Mouse (Mus musculus) forebrain, embryonic 11.5 days (tissue): ENCODE data around the gene Ctnna2. TPM values are rescaled to one million over a fixed set of nuclear protein-coding genes. Genes with fewer than 3 reads are reported as not detected.
A peak's percentile ranks its signal among the peaks of the same experiment; 100 is the strongest.

Source experiments
- ATAC-seq: fragments of 200-750 bp; cut with Nextera tagmentation; replicated peaks from 2 replicates; pipeline ENCODE4 v1.8.0; 2017; ENCODE audit warnings: moderate TSS enrichment; ENCODE audit not compliant: low FRiP score
- DNase-seq: peaks from one replicate; pipeline ENCODE4 v3.0.0-alpha.2; 2017; ENCODE audit warnings: low spot score
- H3K27ac ChIP-seq: fragments of 300-500 bp; sonication (generic); 2 replicates; pipeline ENCODE4 v1.5.1; 2014; ENCODE audit warnings: low read depth, low read length
- H3K27me3 ChIP-seq: fragments of 300-500 bp; sonication (generic); 2 replicates; pipeline ENCODE4 v1.6.1; 2014; ENCODE audit warnings: mild to moderate bottlenecking, low read length, mixed read lengths; ENCODE audit not compliant: control insufficient read depth, insufficient read depth
- H3K36me3 ChIP-seq: fragments of 300-500 bp; sonication (generic); 2 replicates; pipeline ENCODE4 v1.6.1; 2014; ENCODE audit warnings: mild to moderate bottlenecking, low read length, moderate library complexity, mixed read lengths; ENCODE audit not compliant: control insufficient read depth, insufficient read depth
- H3K4me1 ChIP-seq: fragments of 300-500 bp; sonication (generic); replicated peaks from 2 replicates; pipeline ENCODE4 v1.6.1; 2014; ENCODE audit warnings: low read length, mixed read lengths; ENCODE audit not compliant: control insufficient read depth, insufficient read depth
- H3K4me2 ChIP-seq: fragments of 300-500 bp; sonication (generic); 2 replicates; pipeline ENCODE4 v1.6.1; 2014; ENCODE audit warnings: low read depth, mild to moderate bottlenecking, low read length, moderate library complexity, mixed read lengths; ENCODE audit not compliant: severe bottlenecking
- H3K4me3 ChIP-seq: fragments of 300-500 bp; sonication (generic); 2 replicates; pipeline ENCODE4 v1.5.1; 2014; ENCODE audit warnings: low read depth, low read length
- H3K9ac ChIP-seq: fragments of 300-500 bp; sonication (generic); 2 replicates; pipeline ENCODE4 v1.6.1; 2014; ENCODE audit warnings: low read length
- H3K9me3 ChIP-seq: fragments of 300-500 bp; sonication (generic); 2 replicates; pipeline ENCODE4 v1.6.1; 2016; ENCODE audit warnings: low read length, mixed read lengths; ENCODE audit not compliant: control insufficient read depth
- WGBS: fragments of 180-500 bp; shearing (Covaris S2); extraction: QIAGEN DNeasy Blood & Tissue Kit; methylation state at CpG from one replicate; pipeline ENCODE4 v1.1.7; 2014; 5-methylcytosine and 5-hydroxymethylcytosine counted together
- polyA plus RNA-seq: library from polyadenylated mRNA; unstranded; fragments of >200 nt; fragmentation: Nextera tagmentation; extraction: Ambion mirVana; gene quantifications from 2 replicates; pipeline ENCODE4 v1.2.1, GENCODE M21; 2014

The Ctnna2 gene
- 38.5 and 45.5 TPM in 2 replicates for polyA plus RNA-seq

GRCm38 (mm10) chr6:77979241-77979961, at the start of gene Ctnna2:
Gene Ctnna2 (minus strand): TSS chr6:77979699.
- H3K9ac ChIP-seq: peak within 1 kb of the TSS; percentile 58

GRCm38 (mm10) chr6:77980137-77981052, 896 bp upstream of the Ctnna2 start:
- DNase-seq (peak; percentile 61), ATAC-seq (no peak)
- H3K4me3 ChIP-seq: peak overlapping the region; percentile 60
- peak overlapping the region; percentile 50 for H3K4me2 ChIP-seq
- H3K27me3 ChIP-seq: no peaks in the 10 kb centered on the region
- peaks cover 2% of the 10 kb centered on the region; the same call in 1 of the 2 replicates for H3K4me1 ChIP-seq
- no peak overlapping the region; the same call in 1 of the 2 replicates for H3K9ac ChIP-seq
- no peak overlapping the region for H3K27ac ChIP-seq
- no peaks in the 10 kb centered on the region for H3K9me3 ChIP-seq
- 9% methylated on average over 15 of the region's 15 CpGs for WGBS
- H3K36me3 ChIP-seq: no peaks in the 10 kb centered on the region

More at GRCm38 (mm10) chr6:77979241-77979961, at the start of gene Ctnna2:
- H3K9me3 ChIP-seq: no peaks in the 10 kb centered on the region
- peak within 1 kb of the TSS; percentile 83 for H3K27ac ChIP-seq
- WGBS: under 1% methylated on average over 50 of the region's 58 CpGs
- no peaks in the 10 kb centered on the region for H3K36me3 ChIP-seq
- H3K4me2 ChIP-seq: peak within 1 kb of the TSS; percentile 50
- peak within 1 kb of the TSS; percentile 60 for H3K4me3 ChIP-seq
- DNase-seq: peak; percentile 98
- ATAC-seq: peak; percentile 97
- peaks cover 2% of the 10 kb centered on the region; the same call in 1 of the 2 replicates for H3K4me1 ChIP-seq
- H3K27me3 ChIP-seq: no peaks in the 10 kb centered on the region

GRCm38 (mm10) chr6:77978476-77979240, 841 bp downstream of the Ctnna2 start:
- Histone ChIP-seq H3K4me3 (peak overlapping the region; percentile 60), H3K4me2 (peak overlapping the region; percentile 50), H3K9me3 (no peaks in the 10 kb centered on the region), H3K9ac (peak overlapping the region; percentile 58), H3K27ac (peak overlapping the region; percentile 83), H3K36me3 (no peaks in the 10 kb centered on the region), H3K27me3 (no peaks in the 10 kb centered on the region), H3K4me1 (peaks cover 2% of the 10 kb centered on the region; the same call in 1 of the 2 replicates)
- 15% methylated on average over 10 of the region's 10 CpGs for WGBS
- no peak for DNase-seq
- peak; percentile 14 for ATAC-seq

- Histone ChIP-seq H3K4me2 (no peak overlapping the region), H3K9ac (no peak overlapping the region), H3K27me3 (no peaks in the 10 kb centered on the region), H3K4me1 (peaks cover 2% of the 10 kb centered on the region; the same call in 1 of the 2 replicates), H3K27ac (no peak overlapping the region), H3K4me3 (no peak overlapping the region), H3K9me3 (no peaks in the 10 kb centered on the region), H3K36me3 (no peaks in the 10 kb centered on the region)
- 62% methylated on average over 10 of the region's 10 CpGs for WGBS
- no peak for ATAC-seq
- no peak for DNase-seq
Observed at GRCm38 (mm10) chr6:77970545-77971242, 8.8 kb downstream of the Ctnna2 start.

GRCm38 (mm10) chr6:77969774-77970173, 9.7 kb downstream of the Ctnna2 start:
- Histone ChIP-seq H3K27me3 (no peaks in the 10 kb centered on the region), H3K36me3 (no peaks in the 10 kb centered on the region), H3K27ac (no peak overlapping the region), H3K4me3 (no peak overlapping the region), H3K9me3 (no peaks in the 10 kb centered on the region), H3K4me2 (no peak overlapping the region), H3K4me1 (peaks cover 2% of the 10 kb centered on the region; the same call in 1 of the 2 replicates), H3K9ac (no peak overlapping the region)
- ATAC-seq (no peak), DNase-seq (no peak)
- 44% methylated on average over 4 of the region's 4 CpGs for WGBS

- no peak for DNase-seq
- 79% methylated on average over 1 of the region's 1 CpGs for WGBS
Observed at GRCm38 (mm10) chr6:77962011-77962410, 17.5 kb downstream of the Ctnna2 start.

GRCm38 (mm10) chr6:77951276-77951675, 28.2 kb downstream of the Ctnna2 start:
- WGBS: 91% methylated on average over 4 of the region's 4 CpGs

More at GRCm38 (mm10) chr6:77962011-77962410, 17.5 kb downstream of the Ctnna2 start:
- Histone ChIP-seq H3K27ac (no peak overlapping the region), H3K36me3 (no peaks in the 10 kb centered on the region), H3K27me3 (no peaks in the 10 kb centered on the region), H3K4me2 (no peak overlapping the region), H3K4me1 (no peaks in the 10 kb centered on the region), H3K9ac (no peak overlapping the region), H3K4me3 (no peak overlapping the region), H3K9me3 (no peaks in the 10 kb centered on the region)
- ATAC-seq: no peak

More at GRCm38 (mm10) chr6:77951276-77951675, 28.2 kb downstream of the Ctnna2 start:
- H3K4me1 ChIP-seq: no peaks in the 10 kb centered on the region
- no peak overlapping the region for H3K27ac ChIP-seq
- H3K36me3 ChIP-seq: no peaks in the 10 kb centered on the region
- DNase-seq (no peak), ATAC-seq (no peak)
- no peak overlapping the region for H3K4me3 ChIP-seq
- no peaks in the 10 kb centered on the region for H3K27me3 ChIP-seq
- H3K9me3 ChIP-seq: no peaks in the 10 kb centered on the region
- no peak overlapping the region for H3K4me2 ChIP-seq
- no peak overlapping the region for H3K9ac ChIP-seq
